Mouse (Mus musculus) lung, adult 2 months (tissue): ENCODE measurements at regions not wholly inside any gene's neighbourhood (a gene's known extent, or its start where the extent isn't known, plus 50 kb on each side); places are given as distances from the start of the nearest gene placed in this dataset.

Source experiments
- DNase-seq: peaks from one replicate; pipeline ENCODE4 v3.0.0; 2022
- H3K4me1 ChIP-seq: fragments of 200-500 bp; 2 replicates; pipeline ENCODE4 v1.6.1; 2011; ENCODE audit warnings: low read length; ENCODE audit not compliant: control insufficient read depth, insufficient read depth
- H3K4me3 ChIP-seq: fragments of 200-500 bp; replicated peaks from 2 replicates; pipeline ENCODE3; 2011; ENCODE audit warnings: low read depth, mild to moderate bottlenecking, control low read depth, low read length; ENCODE audit errors: extremely low read depth
- CTCF ChIP-seq: fragments of 200-500 bp; IDR thresholded peaks from 2 replicates; pipeline ENCODE4 v1.5.1; 2011; ENCODE audit warnings: mild to moderate bottlenecking, low read length, control low read depth; ENCODE audit not compliant: insufficient read depth
- POLR2A ChIP-seq: fragments of 200-500 bp; IDR thresholded peaks from 2 replicates; pipeline ENCODE4 v1.6.1; 2011; ENCODE audit warnings: low read depth, mild to moderate bottlenecking, control low read depth, low read length, borderline replicate concordance; ENCODE audit errors: extremely low read depth
- WGBS: fragments of 180-500 bp; shearing (Covaris S2); methylation state at CpG from one replicate; pipeline ENCODE4 v1.1.7; 2018; 5-methylcytosine and 5-hydroxymethylcytosine counted together

- Histone ChIP-seq H3K4me3 (no peak overlapping the region), H3K4me1 (no peaks in the 10 kb centered on the region)
- DNase-seq: no peak
- TF ChIP-seq CTCF: no peak
- TF ChIP-seq POLR2A: no peak
- WGBS: 76% methylated on average over 6 of the region's 6 CpGs
Observed at GRCm38 (mm10) chr8:80422190-80422589, 71.4 kb upstream of the Gypa start.

DNA sequence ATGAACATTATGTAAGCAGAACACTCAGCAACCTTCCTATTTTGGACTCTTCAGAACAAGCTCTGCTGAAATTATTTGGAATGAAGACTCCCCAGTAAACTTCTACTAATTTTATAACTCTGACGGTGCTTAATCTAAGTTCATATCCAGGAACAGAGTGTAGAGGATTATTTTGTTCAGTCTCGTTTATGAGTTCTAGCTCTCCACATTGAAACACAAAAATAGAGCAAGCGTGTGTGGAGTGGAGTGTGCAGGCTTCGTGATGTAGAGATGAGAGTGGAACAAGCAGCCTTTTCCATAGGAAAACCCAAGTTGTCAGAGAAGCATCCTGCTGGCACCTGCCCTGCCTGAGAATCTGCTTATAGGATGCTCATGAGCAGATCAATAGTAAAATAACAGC is 77.5 kb upstream of the Gypa start:
- 85% methylated on average over 4 of the region's 4 CpGs for WGBS
- Histone ChIP-seq H3K4me3 (no peak overlapping the region), H3K4me1 (no peaks in the 10 kb centered on the region)
- DNase-seq: no peak
- TF ChIP-seq POLR2A (no peak), CTCF (no peak)

GRCm38 (mm10) chr8:80399594-80400207 is 93.9 kb upstream of the Gypa start:
- TF ChIP-seq CTCF (no peak), POLR2A (no peak)
- Histone ChIP-seq H3K4me3 (no peak overlapping the region), H3K4me1 (no peaks in the 10 kb centered on the region)
- DNase-seq: no peak
- WGBS: 70% methylated on average over 2 of the region's 2 CpGs

GRCm38 (mm10) chr8:80395010-80395409 is 98.6 kb upstream of the Gypa start:
- no peaks in the 10 kb centered on the region for H3K4me1 ChIP-seq
- TF ChIP-seq CTCF (no peak), POLR2A (no peak)
- DNase-seq: no peak
- no peak overlapping the region for H3K4me3 ChIP-seq
- 15% methylated on average over 5 of the region's 5 CpGs for WGBS

GRCm38 (mm10) chr8:80393111-80393510 is 100.5 kb upstream of the Gypa start:
- DNase-seq: no peak
- 67% methylated on average over 3 of the region's 3 CpGs for WGBS
- Histone ChIP-seq H3K4me3 (no peak overlapping the region), H3K4me1 (no peaks in the 10 kb centered on the region)
- TF ChIP-seq CTCF: no peak
- TF ChIP-seq POLR2A: no peak

DNA sequence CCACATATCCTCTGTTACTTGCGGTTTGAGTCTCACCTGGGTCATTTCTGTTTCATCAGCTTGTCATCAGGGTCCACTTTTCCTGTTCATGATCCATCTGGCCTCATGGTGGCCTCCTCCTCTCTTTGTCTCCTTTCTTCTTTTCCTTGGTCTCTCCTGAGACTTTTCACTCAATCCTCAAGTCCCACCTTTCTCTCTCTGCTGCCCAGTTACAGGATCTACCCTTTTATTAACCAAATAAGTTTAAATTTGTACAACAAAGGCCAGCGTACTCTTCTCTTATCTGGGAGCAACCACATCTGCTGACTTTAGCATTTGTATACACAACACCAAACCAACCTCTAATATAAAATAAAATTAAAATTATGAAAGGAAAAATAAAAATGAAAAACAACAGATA is 124.4 kb upstream of the Gypa start:
- WGBS: 94% methylated on average over 2 of the region's 2 CpGs
- TF ChIP-seq CTCF (no peak), POLR2A (no peak)

DNA sequence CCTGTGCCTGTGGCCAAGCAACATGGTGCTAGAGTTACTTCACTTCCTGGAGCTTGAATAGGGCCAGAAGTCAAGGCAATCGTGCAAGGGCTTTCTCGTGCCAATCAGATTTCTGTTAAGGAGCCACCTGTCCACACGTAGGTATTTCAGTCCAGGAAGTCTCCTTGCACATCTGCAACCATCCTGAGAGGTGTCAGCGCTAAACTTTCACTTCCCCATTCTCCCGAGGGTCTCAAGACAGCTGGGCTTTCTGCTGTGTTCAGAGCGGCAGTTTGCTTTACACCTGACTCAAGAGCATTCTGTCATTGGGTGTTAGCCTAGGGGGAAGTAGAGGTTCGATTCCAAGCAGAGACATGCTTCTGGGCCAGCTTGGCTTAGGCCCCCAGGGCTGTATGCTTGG is 129.5 kb upstream of the Gypa start:
- Histone ChIP-seq H3K4me1 (no peaks in the 10 kb centered on the region), H3K4me3 (no peak overlapping the region)
- WGBS: 63% methylated on average over 7 of the region's 7 CpGs
- DNase-seq: no peak
- TF ChIP-seq CTCF (no peak), POLR2A (no peak)

More for the DNA sequence above, 124.4 kb upstream of the Gypa start:
- no peak for DNase-seq
- Histone ChIP-seq H3K4me1 (no peaks in the 10 kb centered on the region), H3K4me3 (no peak overlapping the region)

DNA sequence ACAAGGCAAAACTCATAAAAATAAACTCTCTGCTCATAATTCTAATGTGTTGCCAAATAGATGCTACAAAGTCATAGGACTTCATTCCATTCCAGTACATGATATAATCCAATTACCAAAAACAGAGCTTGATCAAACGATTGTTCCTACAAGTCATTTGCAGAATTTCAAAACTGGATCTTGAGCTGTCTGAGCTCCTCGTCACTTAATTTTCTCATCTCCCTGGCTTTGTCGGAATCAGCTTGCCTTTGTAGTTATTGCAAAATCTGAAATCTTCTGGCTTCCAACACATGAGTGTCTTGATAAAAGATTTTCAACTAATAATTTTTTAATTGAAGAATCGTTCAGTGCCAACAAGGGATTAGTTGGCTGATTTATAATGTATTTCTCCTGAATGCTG is 150.3 kb upstream of the Gypa start:
- WGBS: 77% methylated on average over 4 of the region's 4 CpGs
- DNase-seq: no peak
- no peaks in the 10 kb centered on the region for H3K4me1 ChIP-seq
- no peak overlapping the region for H3K4me3 ChIP-seq
- no peak for TF ChIP-seq POLR2A
- TF ChIP-seq CTCF: no peak

DNA sequence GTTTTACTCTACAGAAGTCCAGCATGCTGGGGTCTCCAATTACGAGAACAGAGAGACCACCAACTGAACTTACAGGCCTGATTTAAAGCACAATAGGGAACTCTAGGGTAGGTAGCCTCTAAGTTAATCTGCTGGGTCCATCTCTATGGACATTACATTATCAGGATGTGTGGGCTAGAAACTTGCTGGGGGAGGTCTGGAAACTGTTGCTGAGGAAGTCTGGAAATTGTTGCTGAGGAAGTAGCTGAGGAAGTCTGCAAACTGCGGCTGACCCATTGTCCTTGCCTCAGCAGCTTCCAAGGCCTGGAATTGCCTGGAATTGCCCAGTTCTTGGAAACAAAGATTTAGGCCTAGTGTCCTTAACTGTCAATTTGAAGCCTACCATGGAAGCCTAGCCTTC is 155.7 kb upstream of the Gypa start:
- H3K4me1 ChIP-seq: no peaks in the 10 kb centered on the region
- no peak for DNase-seq
- H3K4me3 ChIP-seq: no peak overlapping the region
- TF ChIP-seq POLR2A (no peak), CTCF (no peak)
- 70% methylated on average over 2 of the region's 2 CpGs for WGBS

GRCm38 (mm10) chr8:80328676-80329075 is 164.9 kb upstream of the Gypa start:
- DNase-seq: no peak
- Histone ChIP-seq H3K4me1 (peaks cover 3% of the 10 kb centered on the region; the same call in 1 of the 2 replicates), H3K4me3 (no peak overlapping the region)
- WGBS: 81% methylated on average over 2 of the region's 2 CpGs
- TF ChIP-seq CTCF: no peak
